Mouse (Mus musculus) cortical plate, adult 2 months (tissue): ENCODE data around the gene Wnt4. TPM values are rescaled to one million over a fixed set of nuclear protein-coding genes. Genes with fewer than 3 reads are reported as not detected.
A peak's percentile ranks its signal among the peaks of the same experiment; 100 is the strongest.

Experiments used
- H3K27ac ChIP-seq: fragments of 200-500 bp; 2 replicates; pipeline ENCODE4 v1.5.1; 2012; ENCODE audit warnings: low read length, control low read depth, inconsistent platforms; ENCODE audit not compliant: insufficient read depth
- H3K4me1 ChIP-seq: fragments of 200-500 bp; 2 replicates; pipeline ENCODE4 v1.6.1; 2011; ENCODE audit warnings: low read length; ENCODE audit not compliant: control insufficient read depth, insufficient read depth
- H3K4me3 ChIP-seq: fragments of 200-500 bp; 2 replicates; pipeline ENCODE4 v1.5.1; 2011; ENCODE audit warnings: mild to moderate bottlenecking, low read length, control low read depth; ENCODE audit not compliant: insufficient read depth
- CTCF ChIP-seq: fragments of 200-500 bp; IDR thresholded peaks from 2 replicates; pipeline ENCODE4 v1.5.1; 2011; ENCODE audit warnings: mild to moderate bottlenecking, control low read depth, low read length; ENCODE audit not compliant: insufficient read depth; ENCODE audit errors: extremely low read depth
- POLR2A ChIP-seq: fragments of 200-500 bp; IDR thresholded peaks from 2 replicates; pipeline ENCODE4 v1.6.1; 2011; ENCODE audit warnings: mild to moderate bottlenecking, low read length, control low read depth; ENCODE audit not compliant: insufficient read depth; ENCODE audit errors: extremely low read depth
- polyA plus RNA-seq: library from polyadenylated mRNA; depleted of rRNA; stranded (reverse); fragments of >200 nt; gene quantifications from 2 replicates; pipeline ENCODE4 v1.2.3, GENCODE M21; 2012; rRNA removed

The Wnt4 gene
- 12.3 and 12.8 TPM in 2 replicates for polyA plus RNA-seq

- TF ChIP-seq POLR2A (no peak), CTCF (no peak)
- H3K4me3 ChIP-seq: peak within 1 kb of the TSS; percentile 40
- 0 out of 2 replicates have a peak within 1 kb of the TSS, but pooled peaks have one; percentile 56 for H3K27ac ChIP-seq
- no peaks in the 10 kb centered on the region for H3K4me1 ChIP-seq
Measured at GRCm38 (mm10) chr4:137277166-137277513, at the start of gene Wnt4. Gene Wnt4, plus strand, starts transcription at chr4:137277489.

- no peaks in the 10 kb centered on the region for H3K4me1 ChIP-seq
- H3K27ac ChIP-seq: no peak overlapping the region
- TF ChIP-seq POLR2A: no peak
- no peak for TF ChIP-seq CTCF
- no peak overlapping the region for H3K4me3 ChIP-seq
Measured at GRCm38 (mm10) chr4:137228566-137229115, 48.6 kb upstream of the Wnt4 start.

GRCm38 (mm10) chr4:137231494-137232470, 45.5 kb upstream of the Wnt4 start:
- H3K4me3 ChIP-seq: no peak overlapping the region
- no peaks in the 10 kb centered on the region for H3K4me1 ChIP-seq
- H3K27ac ChIP-seq: no peak overlapping the region
- TF ChIP-seq POLR2A: no peak

GRCm38 (mm10) chr4:137233632-137234031, 43.7 kb upstream of the Wnt4 start:
- H3K4me3 ChIP-seq: no peak overlapping the region
- no peak for TF ChIP-seq CTCF
- TF ChIP-seq POLR2A: no peak

GRCm38 (mm10) chr4:137234444-137234843, 42.8 kb upstream of the Wnt4 start:
- TF ChIP-seq POLR2A: no peak
- no peak for TF ChIP-seq CTCF
- Histone ChIP-seq H3K4me3 (no peak overlapping the region), H3K4me1 (no peaks in the 10 kb centered on the region), H3K27ac (no peak overlapping the region)

More at GRCm38 (mm10) chr4:137233632-137234031, 43.7 kb upstream of the Wnt4 start:
- H3K4me1 ChIP-seq: no peaks in the 10 kb centered on the region
- H3K27ac ChIP-seq: no peak overlapping the region

- TF ChIP-seq POLR2A (no peak), CTCF (no peak)
- Histone ChIP-seq H3K4me1 (no peaks in the 10 kb centered on the region), H3K27ac (no peak overlapping the region)
Measured at GRCm38 (mm10) chr4:137235368-137235767, 41.9 kb upstream of the Wnt4 start.

GRCm38 (mm10) chr4:137244883-137245282, 32.4 kb upstream of the Wnt4 start:
- TF ChIP-seq POLR2A (no peak), CTCF (no peak)
- H3K4me3 ChIP-seq: no peak overlapping the region
- H3K27ac ChIP-seq: no peak overlapping the region
- H3K4me1 ChIP-seq: no peaks in the 10 kb centered on the region

More at GRCm38 (mm10) chr4:137235368-137235767, 41.9 kb upstream of the Wnt4 start:
- H3K4me3 ChIP-seq: no peak overlapping the region

- Histone ChIP-seq H3K4me1 (no peaks in the 10 kb centered on the region; the same call in 1 of the 2 replicates), H3K4me3 (no peak overlapping the region), H3K27ac (no peak overlapping the region)
- TF ChIP-seq CTCF: no peak
- no peak for TF ChIP-seq POLR2A
Measured at GRCm38 (mm10) chr4:137250333-137250732, 27.0 kb upstream of the Wnt4 start.

GRCm38 (mm10) chr4:137250849-137251248, 26.4 kb upstream of the Wnt4 start:
- Histone ChIP-seq H3K27ac (no peak overlapping the region), H3K4me1 (no peaks in the 10 kb centered on the region; the same call in 1 of the 2 replicates), H3K4me3 (no peak overlapping the region)
- TF ChIP-seq CTCF: no peak
- no peak for TF ChIP-seq POLR2A
